Mouse (Mus musculus) kidney, adult 2 months (tissue): Measurements from ENCODE around the gene Rasl12. TPM values are rescaled to one million over a fixed set of nuclear protein-coding genes. Genes with fewer than 3 reads are reported as not detected.

Source experiments
- DNase-seq: peaks from one replicate; pipeline ENCODE4 v3.0.0; 2021
- H3K27ac ChIP-seq: fragments of 200-500 bp; 2 replicates; pipeline ENCODE4 v1.5.1; 2012; ENCODE audit warnings: low read depth, low read length, control low read depth, inconsistent platforms; ENCODE audit not compliant: insufficient read depth
- H3K27me3 ChIP-seq: fragments of 200-500 bp; replicated peaks from 2 replicates; pipeline ENCODE4 v1.6.1; 2012; ENCODE audit warnings: mild to moderate bottlenecking, moderate library complexity, low read length, inconsistent platforms; ENCODE audit not compliant: control insufficient read depth, insufficient read depth
- H3K36me3 ChIP-seq: fragments of 200-500 bp; 2 replicates; pipeline ENCODE4 v1.6.1; 2012; ENCODE audit warnings: mild to moderate bottlenecking, moderate library complexity, low read length, inconsistent platforms; ENCODE audit not compliant: control insufficient read depth, insufficient read depth
- H3K4me1 ChIP-seq: fragments of 200-500 bp; 2 replicates; pipeline ENCODE4 v1.6.1; 2011; ENCODE audit warnings: low read length; ENCODE audit not compliant: control insufficient read depth, insufficient read depth
- H3K4me3 ChIP-seq: fragments of 200-500 bp; 2 replicates; pipeline ENCODE4 v1.5.1; 2011; ENCODE audit warnings: mild to moderate bottlenecking, low read depth, low read length, control low read depth; ENCODE audit not compliant: insufficient read depth
- CTCF ChIP-seq: fragments of 200-500 bp; conservative IDR thresholded peaks from 2 replicates; pipeline ENCODE4 v1.5.1; 2011; ENCODE audit warnings: low read depth, mild to moderate bottlenecking, control low read depth, low read length, moderate library complexity, mixed read lengths; ENCODE audit not compliant: insufficient read depth, insufficient read length
- POLR2A ChIP-seq: fragments of 200-500 bp; IDR thresholded peaks from one replicate; pipeline ENCODE4 v1.6.1; 2011; ENCODE audit warnings: low read depth, low read length, control low read depth
- whole genome bisulfite sequencing: fragments of 180-500 bp; shearing (Covaris S2); methylation state at CpG from one replicate; pipeline ENCODE4 v1.1.7; 2018; 5-methylcytosine and 5-hydroxymethylcytosine counted together
- polyA plus RNA-seq: library from polyadenylated mRNA; depleted of rRNA; stranded (reverse); fragments of >200 nt; gene quantifications from 2 replicates; pipeline ENCODE4 v1.2.3, GENCODE M21; 2012

Gene Rasl12
- polyA plus RNA-seq, 1 experiment: 9.5 TPM

DNA sequence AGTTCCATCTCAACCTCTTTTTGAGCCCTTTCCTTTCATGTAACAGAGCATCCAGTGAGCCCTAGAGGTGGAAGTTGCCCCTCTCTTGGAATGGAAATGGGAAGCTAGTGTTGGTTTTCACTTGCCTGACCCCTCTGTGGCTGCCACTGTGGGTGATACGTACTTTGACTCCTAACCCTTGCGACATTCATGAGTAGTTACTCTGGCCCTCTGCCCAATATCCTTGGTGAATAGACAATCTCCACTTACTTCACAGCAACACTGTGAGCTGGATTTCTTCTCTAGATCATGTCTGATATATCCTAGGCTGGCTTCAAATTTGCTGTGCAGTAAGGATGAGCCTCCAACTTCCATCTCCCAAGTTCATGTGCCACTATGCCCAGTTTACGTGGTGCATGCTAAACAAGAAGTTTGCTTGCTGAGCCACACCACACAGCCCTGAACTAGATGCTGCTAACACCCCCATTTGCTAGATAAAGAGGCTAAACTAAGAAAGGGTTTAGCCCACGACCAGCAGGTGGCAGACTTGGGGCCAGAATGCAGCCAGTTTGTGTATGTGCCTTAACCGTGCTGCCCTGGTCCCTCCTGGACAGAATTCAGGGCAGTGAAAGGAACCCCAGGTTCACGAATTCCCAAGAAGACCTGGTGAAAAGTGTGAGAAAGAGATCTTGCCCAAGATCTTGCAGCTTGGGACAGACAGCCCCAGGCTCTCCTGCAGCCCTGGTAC lies 5.5 kb upstream of the Rasl12 start:
- WGBS: 21% methylated on average over 6 of the region's 6 CpGs
- H3K27me3 ChIP-seq: no peaks in the 10 kb centered on the region
- peaks cover 3% of the 10 kb centered on the region; the same call in 1 of the 2 replicates for H3K4me1 ChIP-seq
- H3K36me3 ChIP-seq: no peaks in the 10 kb centered on the region
- TF ChIP-seq CTCF (peak; percentile 85), POLR2A (no peak)
- no peak overlapping the region for H3K27ac ChIP-seq
- peak; percentile 78 for DNase-seq
- no peak overlapping the region for H3K4me3 ChIP-seq

DNA sequence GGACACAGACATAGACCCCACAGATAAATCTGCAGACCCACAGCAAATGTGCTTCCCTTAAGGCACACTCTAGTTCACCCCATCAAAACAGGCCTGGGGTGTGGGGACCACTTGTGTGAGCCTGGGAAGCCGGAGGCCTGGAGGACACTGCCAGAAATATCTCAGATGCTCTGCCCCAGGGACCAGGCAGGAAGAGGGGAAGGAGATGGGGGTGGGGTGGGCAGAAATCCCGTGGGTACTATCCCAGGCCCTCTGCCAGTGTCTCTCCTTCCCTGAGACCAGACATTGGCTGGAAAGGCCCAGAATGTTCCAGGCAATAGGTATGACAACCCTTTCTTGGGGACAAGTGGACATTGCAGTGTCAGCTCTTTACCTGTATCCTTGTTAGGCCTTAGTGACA lies 4.7 kb upstream of the Rasl12 start:
- Histone ChIP-seq H3K36me3 (no peaks in the 10 kb centered on the region), H3K27me3 (no peaks in the 10 kb centered on the region), H3K27ac (no peak overlapping the region), H3K4me1 (peaks cover 3% of the 10 kb centered on the region; the same call in 1 of the 2 replicates), H3K4me3 (no peak overlapping the region)
- TF ChIP-seq POLR2A (no peak), CTCF (no peak)
- 35% methylated on average over 2 of the region's 2 CpGs for WGBS
- DNase-seq: no peak

DNA sequence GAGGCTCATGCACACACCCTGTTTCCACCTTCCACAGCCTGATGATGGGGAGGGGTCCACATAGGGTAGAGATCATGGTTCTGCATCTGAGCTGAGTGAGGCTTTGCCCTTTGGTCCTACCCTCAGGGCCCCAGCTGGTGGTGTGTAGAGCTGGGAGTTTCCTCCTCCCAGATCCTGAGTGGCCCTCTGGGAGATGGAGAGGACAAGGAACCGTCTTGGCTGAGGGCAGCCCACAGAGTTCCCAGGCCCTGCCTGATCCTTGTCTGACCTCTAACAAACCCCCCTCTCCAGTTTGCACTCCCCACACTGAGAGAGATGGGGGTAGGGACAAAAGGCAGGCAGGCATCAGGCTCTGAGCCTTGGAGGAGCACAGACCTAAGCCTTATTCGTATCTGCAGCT lies 3.9 kb upstream of the Rasl12 start:
- H3K27me3 ChIP-seq: no peaks in the 10 kb centered on the region
- H3K4me3 ChIP-seq: no peak overlapping the region
- TF ChIP-seq POLR2A (no peak), CTCF (no peak)
- 52% methylated on average over 2 of the region's 2 CpGs for WGBS
- no peak for DNase-seq
- H3K27ac ChIP-seq: no peak overlapping the region
- H3K36me3 ChIP-seq: no peaks in the 10 kb centered on the region
- peaks cover 3% of the 10 kb centered on the region; the same call in 1 of the 2 replicates for H3K4me1 ChIP-seq

DNA sequence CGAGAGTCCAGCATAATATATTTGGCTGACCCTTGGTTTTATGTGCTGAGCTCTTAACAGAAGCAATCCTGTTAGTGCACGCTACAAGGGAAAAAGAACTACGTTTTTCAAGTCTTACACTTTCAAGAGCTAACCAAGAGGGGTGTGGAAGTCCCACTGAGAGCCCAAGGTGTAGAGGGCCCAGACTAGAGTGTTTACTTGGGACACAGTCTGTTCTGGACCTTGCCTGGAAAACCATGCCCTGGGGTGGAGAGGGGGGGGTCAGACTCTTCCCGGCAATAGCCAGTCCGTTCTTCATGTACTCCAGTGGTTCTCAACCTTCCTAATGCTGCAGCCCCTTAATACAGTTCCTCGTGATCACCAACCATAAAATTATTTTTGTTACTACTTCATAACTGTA lies 1.6 kb downstream of the Rasl12 start:
- Histone ChIP-seq H3K27ac (no peak overlapping the region), H3K4me1 (peaks cover 9% of the 10 kb centered on the region; the same call in 1 of the 2 replicates), H3K4me3 (no peak overlapping the region), H3K27me3 (no peaks in the 10 kb centered on the region), H3K36me3 (no peaks in the 10 kb centered on the region)
- WGBS: 67% methylated on average over 6 of the region's 6 CpGs
- TF ChIP-seq CTCF: no peak
- TF ChIP-seq POLR2A: no peak
- no peak for DNase-seq

DNA sequence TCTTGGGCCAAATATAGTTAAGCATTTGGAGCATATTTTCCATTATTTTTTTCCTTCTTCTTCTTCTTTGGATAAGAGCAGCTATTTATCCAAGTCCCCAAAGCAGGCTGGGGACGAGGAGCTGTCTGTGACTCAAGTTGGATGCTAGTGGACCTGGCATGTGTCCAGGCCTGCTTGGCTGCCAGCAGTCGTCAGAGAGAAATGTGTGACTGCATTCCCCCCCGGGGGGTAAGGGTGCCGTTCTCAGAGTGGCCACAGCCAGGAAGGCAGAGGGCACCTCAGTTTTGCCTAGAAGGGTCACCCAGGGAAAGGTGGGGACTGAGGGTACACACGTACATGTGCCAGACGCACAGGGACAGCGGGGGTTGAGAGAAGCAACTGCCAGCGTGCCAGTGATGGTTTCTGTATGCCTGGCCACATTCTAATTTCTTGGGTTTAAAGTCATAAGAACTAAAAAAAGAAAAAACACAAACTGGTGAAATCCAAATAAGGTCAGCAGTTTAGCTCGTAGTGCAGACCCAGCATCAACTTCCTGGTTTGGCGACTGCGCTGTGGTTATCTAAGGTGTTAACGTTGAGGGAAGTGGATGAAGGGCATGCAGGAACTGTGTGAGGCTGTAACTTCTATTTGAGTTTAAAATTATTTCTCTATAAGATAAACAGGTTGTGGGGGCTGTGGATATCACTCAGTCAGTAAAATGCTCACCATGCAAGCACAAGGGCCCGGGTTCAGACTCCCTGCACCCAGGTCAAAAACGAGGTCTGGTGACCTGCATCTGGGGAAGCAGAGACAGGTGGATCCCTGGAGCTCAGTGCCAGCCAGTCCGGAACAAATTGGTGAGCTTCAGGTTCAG lies 6.3 kb downstream of the Rasl12 start:
- TF ChIP-seq POLR2A: no peak
- no peak for TF ChIP-seq CTCF
- no peak overlapping the region for H3K4me3 ChIP-seq
- H3K27ac ChIP-seq: peak overlapping the region; percentile 32; the same call in 1 of the 2 replicates
- H3K27me3 ChIP-seq: no peaks in the 10 kb centered on the region
- no peaks in the 10 kb centered on the region for H3K36me3 ChIP-seq
- H3K4me1 ChIP-seq: peaks cover 26% of the 10 kb centered on the region
- 33% methylated on average over 15 of the region's 15 CpGs for WGBS
- DNase-seq: peak; percentile 90

DNA sequence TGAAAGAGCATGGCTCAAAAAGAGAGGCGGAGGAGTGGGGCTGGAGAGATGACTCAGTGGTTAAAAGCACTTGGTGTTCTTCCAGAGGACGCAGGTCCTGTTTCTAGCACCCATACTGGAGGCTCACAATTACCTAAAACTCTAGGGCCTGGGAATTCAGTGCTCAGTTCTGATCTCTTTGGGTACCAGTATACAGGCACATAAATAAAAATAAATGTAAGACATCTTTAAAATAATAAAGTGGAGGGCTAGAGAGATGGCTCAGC lies 6.8 kb downstream of the Rasl12 start:
- no peaks in the 10 kb centered on the region for H3K36me3 ChIP-seq
- no peak for DNase-seq
- peaks cover 26% of the 10 kb centered on the region for H3K4me1 ChIP-seq
- 55% methylated on average over 2 of the region's 2 CpGs for WGBS
- H3K27me3 ChIP-seq: no peaks in the 10 kb centered on the region
- no peak overlapping the region for H3K4me3 ChIP-seq
- TF ChIP-seq POLR2A (no peak), CTCF (no peak)
- peak overlapping the region; percentile 32; the same call in 1 of the 2 replicates for H3K27ac ChIP-seq

DNA sequence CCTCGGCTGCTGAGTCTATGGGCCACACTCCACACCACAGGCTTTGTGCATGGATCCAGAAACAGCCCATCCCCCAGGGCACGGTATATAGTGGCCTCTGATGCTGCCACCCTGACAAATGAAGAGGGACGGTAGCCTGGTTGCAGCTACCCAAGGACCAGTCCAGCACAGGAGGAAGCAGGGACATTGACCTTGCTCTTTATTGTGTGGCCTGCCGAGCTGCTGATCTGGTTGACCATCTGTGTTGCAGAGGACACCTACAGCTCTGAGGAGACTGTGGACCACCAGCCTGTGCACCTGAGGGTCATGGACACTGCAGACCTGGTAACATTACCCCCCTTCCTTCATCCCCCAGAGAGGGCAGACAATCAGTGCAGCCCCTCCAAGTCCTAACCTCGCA lies 9.0 kb downstream of the Rasl12 start:
- TF ChIP-seq CTCF (no peak), POLR2A (no peak)
- Histone ChIP-seq H3K27me3 (no peaks in the 10 kb centered on the region), H3K27ac (peak overlapping the region; percentile 6; the same call in 1 of the 2 replicates), H3K36me3 (no peaks in the 10 kb centered on the region), H3K4me1 (peaks cover 26% of the 10 kb centered on the region), H3K4me3 (no peak overlapping the region)
- no peak for DNase-seq
- 74% methylated on average over 5 of the region's 5 CpGs for WGBS
